Mouse (Mus musculus): ENCODE results near the gene Slc24a3. TPM values are rescaled to one million over a fixed set of nuclear protein-coding genes. Genes with fewer than 3 reads are reported as not detected.

Gene Slc24a3
- total RNA-seq, 2 experiments from 2014 or later, result 0.75 to 3.0 TPM

DNA sequence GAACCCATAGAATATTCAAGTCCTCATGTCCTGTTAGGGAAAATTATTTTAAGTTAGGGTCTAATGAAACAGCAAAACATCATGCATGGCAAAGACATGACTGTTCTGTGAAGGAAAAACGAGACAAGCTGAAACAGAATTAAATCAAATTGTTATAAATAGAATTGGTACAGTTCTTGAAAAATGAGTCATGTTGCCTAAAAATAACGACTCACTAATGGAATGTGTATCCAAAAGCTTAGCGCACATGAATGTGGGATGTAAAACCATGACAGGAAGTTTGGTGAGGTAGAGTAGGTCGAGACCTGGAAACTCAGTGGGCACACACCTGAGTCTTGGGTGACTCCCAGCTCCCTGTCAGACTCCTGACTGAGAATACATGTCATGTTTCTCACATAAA is 502.6 kb downstream of the Slc24a3 start:
- no peak for ATAC-seq (replicated peaks; ENCODE audit: poor library complexity, severe bottlenecking)

DNA sequence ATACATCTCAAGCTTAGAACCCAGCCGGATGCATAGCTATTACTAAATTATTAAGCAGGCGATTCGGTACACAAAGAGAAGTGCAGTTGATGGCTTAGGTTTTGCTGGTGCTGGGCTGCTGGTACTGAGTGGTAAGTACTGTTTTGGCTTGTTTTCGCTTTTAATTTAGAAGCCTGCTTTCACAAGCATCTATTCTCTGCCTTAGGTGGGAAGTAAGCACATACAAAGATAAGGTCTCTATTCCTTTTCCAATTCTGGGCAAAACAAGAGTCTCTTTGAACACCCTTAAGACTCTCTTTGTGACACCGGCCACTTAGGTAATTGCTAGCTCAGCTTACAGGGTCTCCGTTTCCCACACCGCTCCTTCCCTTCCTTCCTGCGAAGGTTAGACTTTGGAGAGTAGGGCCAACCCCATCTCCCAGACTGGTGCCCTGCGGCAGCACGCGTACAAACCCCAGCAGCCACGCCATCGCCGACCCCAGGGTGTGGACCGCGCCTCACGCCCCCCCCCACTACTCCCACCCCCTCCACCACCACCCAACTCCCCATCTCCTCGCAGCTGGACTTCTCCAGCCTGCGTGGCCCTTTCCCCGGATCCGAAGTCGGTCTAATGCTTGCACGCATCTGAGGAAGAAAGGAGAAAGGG is 507.1 kb downstream of the Slc24a3 start:
- no peak for ATAC-seq (replicated peaks; ENCODE audit: poor library complexity, severe bottlenecking)

DNA sequence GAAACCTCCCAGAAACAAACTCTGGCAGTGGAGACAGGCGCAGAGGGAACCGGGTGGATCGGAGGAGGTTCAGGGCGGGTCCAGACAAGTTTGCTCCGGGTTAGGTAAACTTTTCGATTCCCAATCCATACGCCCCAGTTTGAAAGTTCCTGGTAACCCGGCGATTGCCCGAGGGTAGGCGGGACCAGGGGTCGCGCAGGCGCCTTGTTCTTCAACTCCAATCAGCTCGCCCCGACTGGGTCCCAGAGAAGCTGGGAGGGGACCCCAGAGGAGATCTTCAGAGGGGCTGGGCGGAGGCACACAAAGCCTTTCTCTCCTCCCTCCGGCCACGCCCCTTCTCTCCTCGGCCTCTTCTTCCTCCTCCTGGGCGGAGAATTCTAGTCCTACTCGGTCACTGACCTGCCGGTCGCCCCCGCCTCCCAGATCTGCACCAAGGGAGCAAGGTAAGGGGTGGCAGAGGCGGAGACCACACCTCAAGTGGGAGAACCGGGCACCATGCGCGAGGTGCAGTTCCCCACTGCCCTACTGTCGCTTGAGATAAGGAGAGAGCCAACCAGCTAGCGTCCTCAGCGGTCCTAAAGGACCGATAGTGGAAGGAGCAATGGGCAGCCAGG is 507.7 kb downstream of the Slc24a3 start, which contains the start of gene Rin2:
TSS of gene Rin2 (plus strand) at position 74 of the 614 bp plus-strand sequence.
- ATAC-seq (replicated peaks; ENCODE audit: poor library complexity, severe bottlenecking), result peak; percentile 81

DNA sequence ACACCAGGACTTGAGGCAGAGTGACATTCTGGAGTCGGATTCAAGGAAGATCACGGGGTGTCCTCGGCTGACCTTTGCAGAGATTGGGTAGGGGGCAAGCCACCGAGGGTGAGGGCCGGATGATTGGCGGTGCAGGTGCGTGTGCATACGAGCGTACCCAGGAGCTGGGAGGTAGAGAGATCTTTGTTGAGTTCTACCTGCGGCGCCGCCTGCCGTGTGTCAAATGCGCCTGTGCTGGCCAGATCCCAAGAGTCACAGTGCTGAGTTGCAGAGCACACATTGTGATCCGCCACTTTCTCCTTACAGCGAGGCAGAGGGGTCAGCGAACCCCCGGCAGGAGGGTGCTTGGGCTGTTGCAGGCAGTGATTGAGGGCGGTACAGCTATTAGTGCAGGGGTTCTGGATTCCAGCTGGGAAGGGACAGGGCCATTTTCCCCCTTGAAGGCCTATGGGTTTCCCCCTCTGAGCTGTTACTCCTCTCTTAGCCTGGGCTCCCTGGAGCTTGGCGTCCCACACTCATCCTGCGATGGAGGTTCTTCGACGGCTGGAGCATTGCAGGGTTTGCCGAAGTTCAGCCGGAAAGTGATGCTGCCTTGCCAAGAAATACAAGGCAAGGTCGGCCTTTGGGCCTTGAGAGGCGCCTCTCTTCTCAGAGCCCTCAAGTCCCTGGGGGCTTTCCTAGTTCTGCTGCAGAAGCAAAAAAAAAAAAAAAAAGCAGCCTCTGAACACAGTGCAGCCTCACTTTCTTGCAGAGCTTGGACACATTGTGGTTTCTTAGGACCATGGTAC is 508.4 kb downstream of the Slc24a3 start:
- 0 out of 2 replicates have a peak, but pooled peaks have one; percentile 3 for ATAC-seq (replicated peaks; ENCODE audit: poor library complexity, severe bottlenecking)

DNA sequence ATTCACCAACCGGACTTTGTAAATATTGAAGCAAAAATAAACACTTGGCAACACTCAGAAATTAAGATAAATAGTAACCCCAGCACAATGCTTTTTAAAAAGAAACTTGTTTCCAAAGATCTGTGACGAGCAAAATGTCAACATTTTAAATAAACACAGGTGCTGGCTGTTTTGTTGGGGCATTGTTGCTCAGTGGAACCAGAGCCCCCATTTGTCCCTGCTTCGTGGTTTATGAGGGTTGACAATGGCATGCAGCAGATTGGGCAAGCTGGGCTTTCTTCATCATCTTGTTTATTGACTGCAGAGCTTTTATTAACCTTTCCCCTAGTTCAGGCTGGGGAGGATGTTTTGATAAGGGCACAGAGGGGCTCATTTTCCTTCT is 509.0 kb downstream of the Slc24a3 start:
- no peak for ATAC-seq (replicated peaks; ENCODE audit: poor library complexity, severe bottlenecking)

DNA sequence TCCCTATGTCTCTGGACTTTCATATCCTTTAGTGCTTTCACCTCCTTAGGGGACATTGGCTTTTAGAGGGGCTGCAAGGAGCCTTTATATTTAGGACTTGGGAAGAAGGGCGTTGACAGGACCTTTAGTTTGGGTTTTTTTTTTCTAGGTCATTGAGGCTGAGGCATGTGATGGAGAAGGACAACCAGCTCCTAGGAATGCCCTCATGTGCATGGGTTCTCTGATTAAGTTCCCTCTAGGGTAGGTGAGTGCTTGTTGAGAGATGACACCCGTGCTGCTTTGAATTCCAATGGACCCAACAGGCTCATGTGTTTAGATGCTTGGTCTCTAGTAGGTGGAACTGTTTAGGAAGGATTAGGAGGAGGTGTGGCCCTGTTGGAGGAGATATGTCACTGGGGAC is 509.4 kb downstream of the Slc24a3 start:
- no peak for ATAC-seq (replicated peaks; ENCODE audit: poor library complexity, severe bottlenecking)

DNA sequence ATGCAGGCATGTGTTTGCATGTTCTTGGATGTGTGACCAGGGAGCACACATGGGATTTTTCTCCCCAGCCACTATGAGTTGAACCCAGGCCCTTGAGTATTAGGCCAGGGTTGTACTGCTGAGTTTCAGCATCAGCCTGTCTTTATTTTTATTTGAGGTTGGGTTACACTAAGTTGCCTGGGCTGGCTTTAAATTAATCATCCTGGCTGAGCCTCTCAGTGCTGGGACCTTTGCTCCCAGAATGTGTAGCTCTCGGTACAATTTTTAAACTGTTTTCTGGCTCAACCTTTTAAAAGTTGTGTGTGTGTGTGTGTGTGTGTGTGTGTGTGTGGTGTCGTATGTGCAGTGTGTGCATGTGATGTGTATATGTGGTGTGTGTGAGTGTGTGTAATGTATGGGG is 512.6 kb downstream of the Slc24a3 start:
- ATAC-seq (replicated peaks; ENCODE audit: poor library complexity, severe bottlenecking), result no peak

DNA sequence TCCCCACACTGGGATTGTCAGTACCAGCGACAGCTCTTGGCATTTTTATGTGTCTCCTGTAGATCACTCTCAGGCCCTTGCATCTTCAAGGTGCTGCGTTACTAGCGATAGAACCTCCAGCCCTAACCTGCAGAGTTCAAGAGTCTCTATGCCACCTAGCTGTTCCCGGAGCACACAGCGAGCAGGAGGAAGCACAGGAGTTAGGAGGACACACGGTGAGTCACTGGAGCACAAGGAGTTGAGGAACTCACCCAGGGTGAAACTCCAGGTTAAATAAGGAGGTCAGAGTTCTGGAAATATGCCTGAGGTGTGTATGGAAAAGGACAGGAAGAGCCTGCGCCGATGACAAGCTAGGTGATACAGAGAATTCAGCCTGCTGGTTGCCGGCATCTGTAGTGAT is 513.2 kb downstream of the Slc24a3 start:
- no peak for ATAC-seq (replicated peaks; ENCODE audit: poor library complexity, severe bottlenecking)

DNA sequence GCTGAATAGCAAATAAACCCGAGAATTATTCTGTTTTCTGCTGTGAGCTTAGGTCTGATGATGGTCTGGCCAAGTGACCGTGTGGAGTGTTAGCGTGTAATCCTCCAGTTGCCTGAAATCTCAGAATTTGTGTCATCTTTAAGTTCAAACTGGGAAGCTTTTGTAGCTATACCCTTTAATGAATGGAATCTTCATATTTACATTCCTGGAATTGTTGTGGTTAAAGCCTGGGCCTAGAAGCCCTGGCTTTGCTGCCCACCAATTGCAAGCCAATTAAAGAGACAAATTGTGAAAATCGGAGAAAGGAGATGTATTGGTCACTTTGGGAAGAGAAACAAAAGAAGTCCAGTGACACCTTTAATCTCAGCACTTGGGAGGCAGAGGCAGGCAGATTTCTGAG is 514.1 kb downstream of the Slc24a3 start:
- no peak for ATAC-seq (replicated peaks; ENCODE audit: poor library complexity, severe bottlenecking)

DNA sequence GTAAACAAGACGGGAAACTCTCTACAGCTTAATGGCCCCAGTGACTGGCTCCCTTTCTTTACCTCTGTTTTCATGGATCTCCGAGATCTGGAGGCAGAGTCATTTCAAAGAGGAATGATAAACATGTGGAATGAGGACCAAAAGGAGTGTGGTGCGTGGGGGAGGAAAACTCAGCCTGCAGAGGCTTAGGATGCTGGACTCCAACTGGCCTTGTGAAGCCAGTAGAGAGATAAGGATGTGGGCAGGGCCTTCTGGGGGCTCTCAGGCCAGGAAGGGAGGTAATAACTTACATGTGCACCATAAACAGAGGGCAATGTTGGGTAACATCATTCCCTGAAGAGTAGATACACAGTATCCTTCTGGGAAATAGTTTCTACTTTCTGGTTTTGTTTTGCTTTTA is 515.4 kb downstream of the Slc24a3 start:
- no peak for ATAC-seq (replicated peaks; ENCODE audit: poor library complexity, severe bottlenecking)

DNA sequence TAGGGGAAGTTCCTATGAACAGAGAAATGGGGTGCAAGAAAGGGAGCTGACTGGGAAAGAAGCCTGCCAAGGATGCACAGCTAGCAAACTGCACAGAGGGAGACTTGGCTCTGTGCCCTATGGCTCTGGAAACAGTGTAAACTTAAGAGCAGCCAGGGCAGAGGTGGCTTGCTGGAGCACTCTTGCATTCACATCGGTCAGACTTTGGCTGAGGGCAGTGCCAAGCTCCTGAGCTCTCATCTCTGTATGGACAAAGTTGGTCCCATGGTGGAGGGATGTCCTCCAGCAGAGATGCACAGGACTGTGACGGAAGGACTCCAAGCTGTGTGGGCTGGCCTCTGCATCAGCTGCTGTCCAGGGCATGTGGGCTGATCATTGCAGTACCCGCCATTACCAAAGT is 516.0 kb downstream of the Slc24a3 start:
- ATAC-seq (replicated peaks; ENCODE audit: poor library complexity, severe bottlenecking), result no peak

DNA sequence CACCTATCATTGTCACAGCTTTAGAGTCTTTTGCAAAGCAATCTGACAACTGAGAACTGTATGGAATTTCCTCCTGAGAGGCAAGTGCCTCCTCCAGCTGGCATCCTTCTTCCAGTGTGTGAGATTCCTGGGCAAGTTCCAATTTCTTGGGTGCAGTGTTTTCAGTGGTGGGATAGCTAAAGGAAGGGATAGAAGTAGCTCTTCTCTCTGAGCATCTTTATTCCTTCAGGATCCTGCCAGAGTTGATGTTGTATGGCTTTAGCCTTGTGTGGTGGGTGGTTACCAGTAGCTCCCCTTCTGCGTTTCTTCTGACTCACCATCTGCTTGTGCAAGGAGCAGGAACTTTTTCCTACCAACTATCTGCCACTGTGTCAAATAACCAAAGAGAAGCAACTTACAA is 516.6 kb downstream of the Slc24a3 start:
- no peak for ATAC-seq (replicated peaks; ENCODE audit: poor library complexity, severe bottlenecking)

DNA sequence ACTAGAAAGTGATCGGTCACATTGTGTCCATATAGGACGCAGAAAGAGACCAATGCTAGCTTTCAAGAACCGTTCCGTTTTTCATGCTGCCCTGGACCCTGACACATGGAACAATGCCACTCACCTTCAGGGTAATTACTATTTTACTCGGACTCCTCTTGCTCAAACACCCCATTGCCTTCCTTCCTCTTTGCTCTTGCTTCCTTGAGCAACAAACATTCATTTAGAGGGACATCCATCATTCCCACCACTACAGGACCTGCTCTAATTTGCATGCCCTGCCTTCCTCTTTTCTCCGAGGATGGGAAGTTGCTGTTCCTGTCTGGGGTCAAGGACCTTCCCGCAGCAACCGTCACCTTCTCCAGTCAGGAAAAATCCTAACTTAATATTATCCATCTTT is 517.3 kb downstream of the Slc24a3 start:
- peak; percentile 92 for ATAC-seq (replicated peaks; ENCODE audit: poor library complexity, severe bottlenecking)

DNA sequence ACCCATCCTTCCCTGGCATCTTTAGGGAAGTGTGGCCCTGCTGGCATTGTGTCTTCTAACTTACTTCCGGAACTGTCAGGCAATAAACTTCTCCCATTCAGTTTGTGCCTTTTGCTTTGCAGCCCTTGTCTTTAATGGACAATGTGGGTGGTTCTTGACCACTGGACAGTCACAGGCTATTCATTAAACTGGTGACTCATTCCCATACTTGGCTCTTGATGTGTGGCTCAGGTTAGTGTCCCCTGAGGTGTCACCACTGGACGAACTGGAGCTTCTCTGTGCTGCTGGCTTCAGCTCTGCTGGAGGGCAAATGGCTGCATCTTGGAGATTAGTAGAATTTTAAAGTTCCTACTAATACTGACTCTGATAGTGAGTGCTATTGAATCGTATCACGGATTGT is 518.5 kb downstream of the Slc24a3 start:
- no peak for ATAC-seq (replicated peaks; ENCODE audit: poor library complexity, severe bottlenecking)

DNA sequence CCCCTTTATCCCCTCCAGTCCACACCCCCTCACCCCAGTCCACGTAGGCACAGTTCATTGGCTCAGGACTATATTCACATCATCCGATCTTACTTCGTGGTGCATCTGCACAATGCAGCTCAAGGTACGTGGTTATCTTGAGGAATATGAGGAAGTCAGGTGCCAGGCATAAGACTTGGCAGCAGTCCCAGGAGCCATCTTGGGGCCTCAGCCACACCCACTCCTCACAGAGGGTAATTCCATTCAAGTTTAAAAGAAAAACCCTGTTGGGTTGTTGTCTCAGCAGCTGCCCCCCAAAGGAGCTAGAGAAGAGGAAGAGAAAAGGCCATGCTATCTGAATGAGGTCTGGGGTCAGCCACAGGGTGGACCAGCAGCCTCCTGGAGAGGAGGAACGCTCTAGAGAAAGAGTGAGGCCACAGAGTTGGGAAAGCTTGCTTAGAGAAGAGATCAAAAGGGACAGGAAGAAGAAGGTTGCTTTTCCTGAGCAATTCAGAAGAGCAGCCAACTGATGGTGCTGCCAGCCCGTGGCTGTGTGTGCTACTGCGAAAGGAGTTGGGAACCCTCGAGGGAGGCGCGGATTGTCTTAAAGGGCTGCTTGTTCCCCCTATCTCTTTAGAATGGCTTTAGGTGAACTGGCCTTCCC is 523.9 kb downstream of the Slc24a3 start:
- peak; percentile 44 for ATAC-seq (replicated peaks; ENCODE audit: poor library complexity, severe bottlenecking)
